Mouse (Mus musculus): ENCODE results near the gene Arhgap24. TPM values are rescaled to one million over a fixed set of nuclear protein-coding genes. Genes with fewer than 3 reads are reported as not detected.

Gene Arhgap24
- polyA plus RNA-seq, 1 experiment: 21.3 TPM

DNA sequence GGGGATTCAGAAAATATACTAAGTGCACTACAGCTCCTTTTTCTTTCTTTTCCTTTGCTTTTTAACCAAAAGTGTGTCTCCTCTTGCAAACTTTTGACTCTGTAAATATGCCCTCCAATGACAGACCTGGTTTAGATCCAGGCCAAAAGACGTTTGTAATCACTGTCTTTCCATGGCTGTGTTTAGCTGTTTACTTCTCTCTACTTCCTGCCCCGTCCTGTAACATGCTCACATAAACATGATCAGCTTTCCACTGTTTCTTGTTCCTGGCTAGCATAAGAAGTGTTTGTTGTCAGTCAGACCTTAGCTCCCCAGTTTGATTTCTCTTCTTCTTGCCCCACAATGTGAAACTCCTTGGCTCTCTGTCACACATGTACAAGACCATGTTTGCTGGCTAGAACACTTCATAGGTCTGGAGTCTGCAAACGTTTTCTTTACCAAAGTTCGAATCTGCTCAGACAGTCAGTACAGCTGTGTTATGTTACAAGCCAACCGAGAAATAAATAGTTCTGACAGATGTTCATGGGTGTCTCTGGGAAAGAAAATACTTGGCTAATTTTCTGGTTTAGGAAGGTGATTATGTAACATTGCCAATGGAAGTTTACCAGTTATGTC lies 189.6 kb downstream of the Arhgap24 start:
- DNase-seq (ENCODE audit: low spot score): no peak

DNA sequence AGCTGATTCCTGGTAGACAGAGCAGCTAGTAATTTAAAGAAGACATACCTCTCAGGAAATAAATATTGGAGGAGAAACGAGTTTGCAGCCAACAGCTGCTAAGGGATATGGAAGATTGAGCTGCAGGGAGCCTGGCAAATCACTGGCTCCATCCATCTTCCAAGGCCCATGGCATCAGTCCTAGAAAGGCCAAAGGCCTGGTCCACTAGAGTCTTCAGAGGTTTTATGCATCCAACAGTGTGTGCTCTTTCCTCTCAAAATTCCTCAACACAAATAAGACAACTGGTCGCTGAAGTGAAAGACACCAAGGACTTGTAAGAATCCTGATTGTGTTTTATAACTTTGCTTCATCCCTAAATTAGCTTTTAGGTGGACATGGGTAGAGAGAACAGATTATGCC lies 194.1 kb downstream of the Arhgap24 start:
- DNase-seq (ENCODE audit: low spot score): no peak

DNA sequence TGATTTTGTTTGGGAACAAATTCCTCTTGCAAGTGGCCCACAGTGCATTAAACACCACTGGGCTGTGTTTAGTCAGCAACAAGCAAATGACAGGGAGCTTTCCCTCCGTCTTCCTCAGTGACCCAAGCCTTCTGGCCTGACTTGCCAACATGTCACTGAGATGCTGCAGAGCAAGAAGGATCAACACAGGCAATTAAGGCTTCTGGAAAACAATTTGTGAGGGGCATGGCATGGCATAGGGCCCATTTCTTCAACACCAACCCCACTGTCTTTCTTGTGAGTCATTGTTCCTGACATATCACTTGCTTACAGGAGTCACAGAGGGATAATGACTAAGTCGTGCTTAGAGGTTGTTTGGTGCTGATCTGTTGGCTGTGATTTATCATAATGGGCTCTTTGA lies 196.0 kb downstream of the Arhgap24 start:
- DNase-seq (ENCODE audit: low spot score): no peak

DNA sequence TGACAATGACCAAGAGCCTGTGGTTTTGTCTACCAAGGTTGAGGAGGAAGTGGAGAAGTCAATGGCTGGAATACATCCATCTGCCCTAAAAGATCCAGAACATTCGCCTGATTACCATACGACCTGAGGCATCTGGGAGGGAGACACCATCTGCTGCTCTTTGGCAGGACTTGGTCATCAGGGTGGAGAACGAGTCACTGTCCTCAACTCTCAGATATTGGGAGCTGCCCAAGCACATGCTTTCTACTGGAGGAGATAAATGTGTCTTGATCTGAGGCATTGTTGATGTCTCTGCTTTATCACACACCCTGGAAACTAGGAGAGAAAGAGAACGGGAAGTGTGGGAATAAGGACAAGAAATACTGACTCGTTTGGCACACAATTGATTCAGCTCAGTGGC lies 206.5 kb downstream of the Arhgap24 start:
- DNase-seq (ENCODE audit: low spot score): no peak

DNA sequence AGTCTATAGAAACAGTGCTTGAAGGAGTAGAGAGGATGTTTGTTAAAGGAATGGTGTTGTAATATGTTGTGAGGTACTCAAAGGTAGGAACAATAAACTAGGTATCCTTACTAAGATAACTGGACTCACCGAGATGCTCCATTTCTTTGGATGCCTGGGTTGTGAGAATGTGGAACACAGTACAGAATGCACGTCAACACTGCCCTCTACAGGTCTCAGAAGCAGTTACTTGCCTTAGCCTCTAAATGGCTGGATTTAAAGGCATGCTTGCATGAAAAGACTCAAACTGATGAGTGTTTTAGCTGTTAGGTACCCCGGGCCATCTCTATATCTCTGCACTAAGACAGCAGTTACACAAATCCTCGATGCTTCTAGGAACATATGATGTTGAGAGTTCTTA lies 211.3 kb downstream of the Arhgap24 start:
- DNase-seq (ENCODE audit: low spot score): no peak

DNA sequence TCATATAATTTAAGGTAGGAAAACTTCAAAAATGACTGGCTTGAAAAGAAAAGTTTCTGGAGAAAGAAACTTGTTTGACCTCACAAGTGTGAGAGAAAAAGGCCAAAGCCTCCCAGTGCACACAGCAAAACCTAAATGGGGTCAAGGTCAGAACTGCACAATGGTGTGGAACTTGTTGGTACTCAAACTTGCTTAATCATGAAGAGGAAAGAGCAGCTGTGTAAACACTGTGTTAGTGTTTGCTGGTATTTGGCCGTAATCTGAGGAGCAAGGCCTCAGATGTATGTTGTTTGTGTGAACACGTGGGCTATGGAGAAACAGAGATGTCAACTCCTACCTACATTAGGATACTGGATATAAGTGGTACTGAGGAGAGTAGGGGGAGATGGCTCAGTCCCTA lies 212.0 kb downstream of the Arhgap24 start:
- DNase-seq (ENCODE audit: low spot score): no peak

DNA sequence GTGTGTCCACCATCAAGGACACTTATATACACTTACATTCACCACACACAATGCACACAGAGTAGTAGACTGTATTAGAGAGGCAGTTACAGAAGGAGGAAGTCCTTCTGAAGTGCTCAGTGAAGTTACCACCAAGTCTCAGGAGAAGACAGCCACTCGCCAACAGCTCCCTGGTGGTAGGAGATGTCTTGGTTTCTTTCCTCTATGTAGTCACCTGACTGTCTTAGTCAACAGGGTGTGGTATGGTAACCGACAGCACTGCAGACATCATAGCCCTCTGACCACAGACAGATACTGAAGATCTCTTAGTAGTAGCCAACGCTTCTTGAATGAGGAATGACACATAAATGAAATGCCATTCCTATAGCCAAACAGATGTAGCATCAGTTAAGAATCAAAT lies 212.7 kb downstream of the Arhgap24 start:
- DNase-seq (ENCODE audit: low spot score): no peak

DNA sequence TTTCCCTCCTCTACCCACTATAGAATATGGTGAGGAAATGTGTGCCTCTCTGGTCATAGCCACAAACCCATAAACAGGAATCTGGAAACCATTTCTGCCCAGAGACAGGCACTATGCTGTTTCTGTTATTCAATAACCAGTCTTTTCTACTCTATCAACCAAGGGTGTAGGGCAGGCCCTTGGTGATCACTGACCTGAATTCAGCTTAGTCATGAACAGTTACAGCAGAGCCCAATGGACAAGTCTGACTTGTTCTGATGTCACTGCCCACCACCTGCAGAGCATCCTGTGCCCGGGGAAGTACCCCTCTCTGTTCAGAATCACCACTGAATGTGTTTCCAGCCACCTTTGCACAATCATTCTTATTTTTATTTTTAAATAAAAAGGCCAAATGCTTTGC lies 216.6 kb downstream of the Arhgap24 start:
- DNase-seq (ENCODE audit: low spot score): no peak

DNA sequence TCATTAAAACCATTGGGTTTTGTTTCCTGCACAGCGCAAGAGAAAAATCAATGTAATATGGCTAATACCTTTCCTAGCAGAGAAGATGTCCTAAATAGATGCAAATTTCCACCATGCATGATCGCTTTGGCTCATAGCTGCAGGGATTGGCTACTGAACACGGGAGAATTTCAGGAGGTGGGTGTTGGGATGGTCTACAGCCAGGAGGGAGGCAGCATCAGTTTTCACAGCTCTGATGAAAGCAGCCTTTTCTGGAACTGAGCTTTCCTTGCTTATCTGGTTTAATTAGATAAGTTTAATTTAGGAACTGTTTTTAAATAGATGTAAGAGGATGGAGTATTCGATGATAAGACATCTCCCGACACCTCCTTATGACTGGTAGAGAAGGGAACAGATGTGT lies 217.2 kb downstream of the Arhgap24 start:
- no peak for DNase-seq (ENCODE audit: low spot score)

DNA sequence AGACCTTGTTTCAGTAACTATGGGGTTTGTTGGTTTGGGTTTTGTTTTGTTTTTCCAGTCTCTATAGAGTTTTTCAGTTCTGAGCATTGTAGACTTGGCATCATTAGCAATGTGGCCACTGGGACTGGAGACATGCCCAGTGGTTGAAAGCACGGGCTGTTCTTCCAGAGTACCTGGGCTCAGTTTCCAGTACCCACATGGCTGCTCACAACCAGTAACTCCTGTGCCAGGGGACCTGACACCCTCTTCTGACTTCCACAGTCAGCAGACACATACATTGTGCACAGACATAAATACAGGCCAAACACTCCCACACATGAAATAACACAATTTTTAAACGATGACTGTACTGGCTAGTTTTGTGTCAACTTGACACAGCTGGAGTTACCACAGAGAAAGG lies 217.7 kb downstream of the Arhgap24 start:
- no peak for DNase-seq (ENCODE audit: low spot score)

DNA sequence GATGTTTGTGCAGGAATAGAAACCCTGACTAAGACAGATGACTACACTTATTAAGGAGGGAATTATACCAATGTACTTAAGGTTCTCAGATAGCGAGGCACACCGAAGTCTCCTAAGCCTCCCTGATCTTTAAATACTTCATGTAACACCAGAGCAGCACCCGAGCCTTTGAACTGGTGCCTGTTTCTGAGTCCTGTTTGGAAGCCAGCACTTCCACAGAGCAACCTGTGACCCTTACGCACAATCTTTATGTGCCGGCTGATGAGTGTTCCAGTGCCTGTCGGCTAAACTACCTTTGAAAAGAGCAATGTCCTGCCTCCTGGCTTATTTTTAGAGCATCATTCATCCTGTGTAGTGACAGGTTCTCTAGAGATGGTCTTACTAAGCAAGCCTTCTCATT lies 221.4 kb downstream of the Arhgap24 start:
- DNase-seq (ENCODE audit: low spot score): no peak

DNA sequence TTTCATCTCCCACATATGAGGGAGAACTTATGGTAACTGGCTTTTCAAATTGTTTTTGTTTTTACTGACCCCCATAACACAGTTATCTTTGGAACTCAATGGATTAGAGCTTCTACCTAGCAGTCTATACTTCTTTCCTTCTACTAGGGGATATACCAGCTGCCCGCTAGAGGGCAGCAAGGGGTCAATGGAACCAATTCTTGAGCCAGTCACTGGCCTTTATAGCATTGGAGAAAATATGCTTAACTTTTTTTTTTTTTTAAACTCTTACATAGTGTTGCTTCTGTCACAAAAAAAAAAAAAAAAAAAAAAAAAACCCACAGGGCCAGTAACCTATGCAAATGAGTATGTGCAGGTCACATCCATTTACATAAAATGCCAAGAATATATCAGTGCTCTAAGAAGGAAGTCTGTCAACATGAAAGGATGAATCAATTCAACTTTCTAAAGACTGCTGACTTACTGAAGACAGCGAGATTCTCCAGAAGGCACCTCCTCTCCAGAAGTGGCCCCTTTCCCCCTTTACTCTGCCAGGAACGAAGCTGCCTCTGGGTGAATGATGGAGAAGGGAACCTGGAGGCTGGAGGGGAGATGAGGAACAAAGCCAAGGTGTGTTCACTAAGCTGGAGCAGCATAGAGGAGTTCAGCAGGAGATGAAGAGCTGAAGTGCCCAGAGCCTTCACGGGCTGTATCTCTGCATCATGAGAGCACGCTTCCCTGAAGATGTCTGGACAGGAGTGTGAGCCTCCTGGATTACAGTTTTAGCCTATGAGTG lies 222.3 kb downstream of the Arhgap24 start:
- DNase-seq (ENCODE audit: low spot score): peak; percentile 28

DNA sequence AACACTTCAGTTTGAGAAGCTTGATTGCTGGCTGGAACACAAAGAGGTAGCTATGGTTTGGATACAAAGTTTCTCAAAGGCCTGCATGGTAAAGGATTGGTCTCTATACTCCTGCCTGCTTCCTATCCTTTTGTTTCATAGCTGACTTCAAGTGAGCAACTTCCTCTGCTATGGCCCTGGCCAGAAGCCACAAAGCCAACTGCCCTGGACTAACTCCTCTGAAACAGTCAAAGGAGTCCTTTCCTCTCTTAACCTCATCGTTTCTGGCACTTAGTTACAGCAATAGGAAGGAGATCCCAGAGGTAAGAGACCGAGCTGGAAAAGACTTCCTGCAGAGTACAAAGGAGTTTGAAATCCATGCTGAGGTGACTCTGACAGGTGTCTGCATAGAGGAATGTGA lies 224.0 kb downstream of the Arhgap24 start:
- no peak for DNase-seq (ENCODE audit: low spot score)

DNA sequence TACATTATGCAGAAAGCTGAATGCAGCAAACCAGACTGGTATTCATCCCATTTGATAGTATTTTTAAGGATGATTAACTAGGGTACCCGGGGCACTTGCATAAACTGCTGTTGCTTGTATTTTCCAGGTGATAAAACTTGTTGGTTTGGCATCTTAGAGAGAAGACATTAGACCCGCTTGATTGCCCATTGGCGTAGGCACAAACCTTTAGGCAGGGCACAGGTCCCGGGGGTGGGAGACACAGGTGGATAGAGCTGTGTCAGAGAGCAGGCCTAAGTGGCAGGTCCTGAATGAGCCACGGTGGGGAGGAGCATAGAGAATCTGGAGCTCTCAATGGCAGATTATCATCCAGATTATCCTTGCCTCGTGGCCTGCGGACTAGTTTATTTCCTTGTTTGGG lies 229.1 kb downstream of the Arhgap24 start:
- DNase-seq (ENCODE audit: low spot score): no peak

DNA sequence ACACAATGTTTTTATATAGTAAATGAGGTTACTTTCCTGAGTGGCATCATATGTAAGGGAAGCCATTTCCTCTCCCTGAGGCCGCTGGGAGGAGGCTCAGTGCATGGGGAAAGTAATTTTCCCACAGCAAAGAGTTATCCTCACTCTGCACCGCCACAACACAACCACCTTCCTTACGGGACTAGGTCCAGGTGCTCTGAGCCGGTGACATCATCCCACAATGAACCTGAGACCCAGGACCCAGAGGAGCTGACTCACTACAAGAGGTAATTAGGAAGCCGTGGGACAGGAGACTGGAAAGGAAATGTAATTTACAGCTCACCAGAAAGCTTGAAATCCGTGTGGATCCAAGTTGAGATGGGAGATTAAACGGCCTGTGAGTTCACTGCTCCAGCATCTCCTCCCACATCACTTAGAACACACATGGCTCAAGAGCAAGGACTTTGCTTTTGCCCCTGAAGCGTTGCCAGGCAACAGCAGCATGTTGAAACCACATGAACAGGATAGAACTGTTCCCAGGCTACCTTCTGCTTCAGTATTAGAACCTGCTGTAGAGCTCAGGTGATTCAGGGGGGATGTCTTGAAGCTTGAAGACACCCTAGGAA lies 238.3 kb downstream of the Arhgap24 start:
- DNase-seq (ENCODE audit: low spot score): no peak

DNA sequence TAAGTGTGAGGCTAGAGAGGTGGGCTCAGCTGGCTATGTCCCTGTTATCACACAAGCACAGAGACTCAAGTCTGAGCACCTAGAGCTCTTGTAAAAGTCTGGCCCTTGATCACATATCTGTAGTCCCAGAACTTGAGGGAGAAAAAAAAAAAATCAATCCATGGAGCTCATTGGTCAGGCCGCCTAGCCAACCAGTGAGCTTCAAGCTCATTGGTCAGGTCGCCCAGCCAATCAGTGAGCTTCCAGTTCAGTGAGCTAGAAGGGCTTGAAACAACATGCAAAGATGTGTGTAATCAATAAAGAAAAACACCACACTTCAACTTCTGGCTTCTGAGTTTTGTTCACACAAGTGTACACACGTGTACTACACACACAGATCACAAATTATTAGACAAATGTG lies 242.4 kb downstream of the Arhgap24 start:
- no peak for DNase-seq (ENCODE audit: low spot score)

DNA sequence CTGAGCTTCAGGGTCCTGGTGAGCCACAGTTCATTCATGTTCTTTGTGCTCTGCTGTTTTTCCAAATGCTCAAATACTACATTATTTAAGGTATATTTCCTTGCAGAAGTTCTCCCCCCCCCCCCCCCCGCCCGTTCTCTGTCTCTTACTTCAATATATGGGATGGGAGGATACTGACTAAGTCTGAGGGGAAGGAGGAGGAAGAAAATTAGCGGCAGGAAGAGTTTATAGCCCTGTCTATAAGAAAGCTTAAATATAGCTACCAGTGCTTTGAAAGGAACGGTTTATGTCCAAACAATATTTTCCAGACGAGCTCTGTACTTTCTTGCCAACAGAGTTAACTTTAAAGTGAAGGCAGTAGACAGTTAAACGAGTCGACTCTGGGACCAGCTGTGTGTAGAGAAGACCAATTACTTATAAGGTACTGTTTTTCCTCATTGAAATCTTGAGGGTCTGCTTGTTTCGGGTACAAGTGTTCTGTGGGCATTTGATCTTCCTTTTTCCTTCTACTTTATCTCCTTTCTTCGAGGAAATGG lies 243.7 kb downstream of the Arhgap24 start:
- DNase-seq (ENCODE audit: low spot score): no peak

DNA sequence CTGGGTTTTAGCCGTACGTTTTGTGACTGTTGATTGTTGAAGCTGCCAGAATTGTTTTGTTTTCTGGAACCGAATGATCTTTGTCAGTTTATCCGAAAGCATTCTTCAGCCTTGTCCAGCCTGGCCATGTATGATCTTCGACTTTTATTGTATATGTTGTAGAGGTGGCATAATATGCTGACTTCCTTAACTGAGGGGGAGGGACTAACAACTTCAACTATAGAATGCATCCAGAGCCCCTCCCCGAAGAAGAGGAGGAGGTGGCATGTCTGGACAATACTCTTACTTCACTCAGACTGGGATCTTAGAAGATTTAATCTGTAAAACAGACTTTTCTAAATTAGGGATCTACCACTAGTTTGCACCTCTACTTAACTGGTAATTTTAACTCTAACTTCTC lies 244.2 kb downstream of the Arhgap24 start:
- no peak for DNase-seq (ENCODE audit: low spot score)

DNA sequence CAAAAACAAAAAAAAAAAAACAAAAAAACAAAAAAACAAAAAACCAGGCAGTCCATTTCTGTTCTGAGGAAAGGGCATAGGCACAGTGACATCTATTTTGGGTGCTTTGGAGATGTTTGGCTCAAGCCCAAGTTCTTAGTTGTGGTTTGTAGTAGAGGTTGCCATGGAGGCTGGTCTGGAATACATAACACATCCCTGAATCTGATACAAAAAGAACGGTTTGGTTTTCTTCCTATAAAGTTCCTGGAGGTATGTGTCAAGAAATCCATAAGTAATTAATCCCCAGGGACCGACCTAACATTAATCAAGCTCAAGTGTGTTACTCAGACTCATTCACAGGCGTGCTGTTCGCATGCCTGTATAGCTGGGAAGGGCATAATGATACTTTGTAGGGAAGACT lies 245.8 kb downstream of the Arhgap24 start:
- no peak for DNase-seq (ENCODE audit: low spot score)

DNA sequence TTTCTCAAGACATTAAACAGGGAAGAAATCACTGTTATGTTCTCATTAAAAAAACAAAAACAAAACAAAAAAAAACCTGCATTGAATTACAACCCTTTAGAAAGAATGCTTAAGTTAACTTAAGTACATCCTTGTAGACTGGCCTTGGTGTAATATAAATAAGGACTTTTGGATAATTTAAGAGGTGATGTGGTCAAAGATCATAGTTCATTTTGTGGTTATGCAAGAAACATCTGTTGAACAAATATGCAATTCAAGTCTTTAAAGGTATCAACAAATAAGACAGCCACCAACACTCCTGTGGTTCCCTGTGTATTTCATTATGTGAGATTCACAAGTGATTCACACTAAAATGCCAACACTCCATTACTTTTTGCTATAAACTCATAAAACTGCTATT lies 247.3 kb downstream of the Arhgap24 start:
- DNase-seq (ENCODE audit: low spot score): no peak

DNA sequence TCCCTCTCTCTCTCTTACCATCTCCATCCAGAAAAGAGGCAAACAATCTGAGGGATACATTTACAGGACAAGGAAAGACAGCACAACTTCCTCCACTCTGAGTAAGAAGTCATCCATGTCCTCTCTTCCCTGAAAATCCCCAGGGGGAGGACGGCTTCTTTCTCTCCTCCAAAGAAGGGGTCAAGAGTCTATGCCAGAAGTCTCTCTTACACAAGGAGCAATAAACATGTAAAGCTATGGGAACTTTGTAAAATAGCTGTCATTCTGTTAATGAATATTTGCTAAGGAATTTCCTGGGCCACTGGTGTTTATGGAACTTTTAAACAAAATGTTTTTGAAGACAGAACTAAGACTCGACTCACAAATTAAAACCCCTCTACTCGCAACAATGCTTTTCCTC lies 248.3 kb downstream of the Arhgap24 start:
- DNase-seq (ENCODE audit: low spot score): no peak

DNA sequence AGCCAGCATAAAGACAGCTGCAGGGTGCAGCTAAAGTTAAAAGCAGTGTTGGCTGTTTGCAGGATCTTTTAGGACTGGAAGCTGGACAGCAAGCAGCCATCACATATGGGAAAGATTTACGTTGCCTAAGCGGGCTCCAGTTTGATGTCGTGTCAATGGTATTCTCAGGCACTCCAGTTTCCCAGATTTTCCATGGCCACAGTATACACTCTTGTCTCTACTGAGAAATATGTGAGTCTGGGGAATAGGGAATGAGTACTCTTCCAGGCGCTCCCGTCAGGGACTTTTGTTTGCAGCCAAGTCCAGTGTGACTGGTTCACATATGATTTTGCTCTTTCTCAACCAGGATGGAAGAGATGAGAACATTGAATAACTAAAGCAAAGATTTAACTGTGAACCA lies 254.9 kb downstream of the Arhgap24 start:
- no peak for DNase-seq (ENCODE audit: low spot score)

Data from urinary bladder, adult 2 months (tissue).